Mouse (Mus musculus) megakaryocyte, embryonic 14.5 days (primary cell): ENCODE data around the gene Acin1.

Experiments used
- FLI1 ChIP-seq: IDR thresholded peaks from 2 replicates; pipeline ENCODE4 v1.6.1; 2012; ENCODE audit warnings: low read length, inconsistent platforms, mixed read lengths
- GATA1 ChIP-seq: IDR thresholded peaks from 3 replicates; pipeline ENCODE4 v1.6.1; 2012; ENCODE audit warnings: mixed read lengths, low read length, inconsistent platforms, borderline replicate concordance

- TF ChIP-seq GATA1 (no peak), FLI1 (no peak)
Observed at GRCm38 (mm10) chr14:54703207-54703606, 16.5 kb upstream of the Acin1 start.
